Mouse (Mus musculus) liver, postnatal 0 days (tissue): ENCODE data around the gene Lrrc46. TPM values are rescaled to one million over a fixed set of nuclear protein-coding genes. Genes with fewer than 3 reads are reported as not detected.

Source experiments
- ATAC-seq: fragments of 200-750 bp; cut with Nextera tagmentation; 2 replicates; pipeline ENCODE4 v1.8.0; 2017; ENCODE audit warnings: mild to moderate bottlenecking, moderate library complexity
- DNase-seq: peaks from one replicate; pipeline ENCODE4 v3.0.0-alpha.2; 2016
- H3K27ac ChIP-seq: fragments of 300-500 bp; sonication (generic); 2 replicates; pipeline ENCODE4 v1.5.1; 2014; ENCODE audit warnings: antibody characterized with exemption, moderate library complexity, mild to moderate bottlenecking, low read depth
- H3K27me3 ChIP-seq: fragments of 300-500 bp; sonication (generic); 2 replicates; pipeline ENCODE4 v1.6.1; 2014; ENCODE audit warnings: low read length, control low read depth, mixed read lengths; ENCODE audit not compliant: insufficient read depth
- H3K36me3 ChIP-seq: fragments of 300-500 bp; sonication (generic); replicated peaks from 2 replicates; pipeline ENCODE4 v1.6.1; 2014; ENCODE audit warnings: mild to moderate bottlenecking, control low read depth, low read length, moderate library complexity, mixed read lengths; ENCODE audit not compliant: insufficient read depth
- H3K4me1 ChIP-seq: fragments of 300-500 bp; sonication (generic); 2 replicates; pipeline ENCODE4 v1.6.1; 2014; ENCODE audit warnings: antibody characterized with exemption, mild to moderate bottlenecking, control low read depth; ENCODE audit not compliant: insufficient read depth
- H3K4me2 ChIP-seq: fragments of 300-500 bp; sonication (generic); 2 replicates; pipeline ENCODE4 v1.6.1; 2014; ENCODE audit warnings: low read depth, mild to moderate bottlenecking, low read length, moderate library complexity, mixed read lengths
- H3K4me3 ChIP-seq: fragments of 300-500 bp; sonication (generic); 2 replicates; pipeline ENCODE4 v1.5.1; 2014; ENCODE audit warnings: low read depth, low read length
- H3K9ac ChIP-seq: fragments of 300-500 bp; sonication (generic); replicated peaks from 2 replicates; pipeline ENCODE4 v1.6.1; 2014; ENCODE audit warnings: mild to moderate bottlenecking, moderate library complexity
- H3K9me3 ChIP-seq: fragments of 300-500 bp; sonication (generic); 2 replicates; pipeline ENCODE4 v1.6.1; 2016; ENCODE audit warnings: mild to moderate bottlenecking, control low read depth, low read length, mixed read lengths
- CTCF ChIP-seq: sonication (generic); IDR thresholded peaks from 2 replicates; pipeline ENCODE4 v1.5.1; 2016; ENCODE audit warnings: antibody characterized with exemption, low read depth
- EP300 ChIP-seq: IDR thresholded peaks from 2 replicates; pipeline ENCODE4 v1.6.1; 2016; ENCODE audit warnings: antibody characterized with exemption, low read depth, mild to moderate bottlenecking
- WGBS: fragments of 180-500 bp; shearing (Covaris S2); extraction: QIAGEN DNeasy Blood & Tissue Kit; methylation state at CpG from one replicate; pipeline ENCODE4 v1.1.7; 2014; ENCODE audit not compliant: insufficient replicate concordance; 5-methylcytosine and 5-hydroxymethylcytosine counted together
- polyA plus RNA-seq: library from polyadenylated mRNA; unstranded; fragments of >200 nt; fragmentation: Nextera tagmentation; extraction: Ambion mirVana; gene quantifications from 2 replicates; pipeline ENCODE4 v1.2.1, GENCODE M21; 2015

The Lrrc46 gene
- polyA plus RNA-seq, 1 experiment from 2014 or later, result 0.73 TPM

DNA sequence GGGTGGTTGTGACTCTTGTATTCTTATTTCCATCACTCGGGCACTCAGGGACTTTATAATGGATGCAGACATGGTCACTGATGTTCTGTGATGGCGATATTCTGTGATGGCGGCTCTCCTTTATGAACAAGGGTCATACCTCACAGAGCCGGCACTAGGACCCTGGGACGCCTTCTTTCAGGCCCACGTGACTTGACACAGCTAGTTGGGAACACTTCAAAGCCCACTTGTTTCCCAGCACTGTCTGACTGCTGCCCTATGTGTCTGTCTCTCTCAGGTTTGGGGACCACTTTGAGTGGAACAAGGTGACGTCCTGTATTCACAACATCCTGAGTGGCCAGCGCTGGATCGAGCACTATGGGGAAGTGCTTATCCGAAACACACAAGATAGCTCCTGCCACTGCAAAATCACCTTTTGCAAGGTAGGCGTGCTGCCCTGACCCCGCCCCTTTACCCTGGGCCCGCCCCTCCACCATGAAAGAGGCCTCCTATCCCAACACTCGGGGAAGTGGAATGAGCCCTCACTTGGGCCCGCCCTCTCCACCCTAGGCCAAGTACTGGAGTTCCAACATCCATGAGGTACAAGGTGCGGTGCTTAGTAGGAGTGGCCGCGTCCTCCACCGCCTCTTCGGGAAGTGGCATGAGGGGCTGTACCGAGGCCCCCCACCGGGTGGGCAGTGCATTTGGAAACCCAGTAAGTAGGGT, 25.6 kb upstream of the Lrrc46 start:
- Histone ChIP-seq H3K4me2 (no peak overlapping the region), H3K36me3 (0 out of 2 replicates have a peak, but pooled peaks cover 19% of the 10 kb centered on the region), H3K27me3 (no peaks in the 10 kb centered on the region), H3K4me3 (no peak overlapping the region), H3K9ac (no peak overlapping the region), H3K4me1 (no peaks in the 10 kb centered on the region), H3K27ac (no peak overlapping the region), H3K9me3 (no peaks in the 10 kb centered on the region)
- TF ChIP-seq EP300 (no peak), CTCF (no peak)
- DNase-seq, result no peak
- WGBS, result 75% methylated on average over 22 of the region's 22 CpGs
- no peak for ATAC-seq

DNA sequence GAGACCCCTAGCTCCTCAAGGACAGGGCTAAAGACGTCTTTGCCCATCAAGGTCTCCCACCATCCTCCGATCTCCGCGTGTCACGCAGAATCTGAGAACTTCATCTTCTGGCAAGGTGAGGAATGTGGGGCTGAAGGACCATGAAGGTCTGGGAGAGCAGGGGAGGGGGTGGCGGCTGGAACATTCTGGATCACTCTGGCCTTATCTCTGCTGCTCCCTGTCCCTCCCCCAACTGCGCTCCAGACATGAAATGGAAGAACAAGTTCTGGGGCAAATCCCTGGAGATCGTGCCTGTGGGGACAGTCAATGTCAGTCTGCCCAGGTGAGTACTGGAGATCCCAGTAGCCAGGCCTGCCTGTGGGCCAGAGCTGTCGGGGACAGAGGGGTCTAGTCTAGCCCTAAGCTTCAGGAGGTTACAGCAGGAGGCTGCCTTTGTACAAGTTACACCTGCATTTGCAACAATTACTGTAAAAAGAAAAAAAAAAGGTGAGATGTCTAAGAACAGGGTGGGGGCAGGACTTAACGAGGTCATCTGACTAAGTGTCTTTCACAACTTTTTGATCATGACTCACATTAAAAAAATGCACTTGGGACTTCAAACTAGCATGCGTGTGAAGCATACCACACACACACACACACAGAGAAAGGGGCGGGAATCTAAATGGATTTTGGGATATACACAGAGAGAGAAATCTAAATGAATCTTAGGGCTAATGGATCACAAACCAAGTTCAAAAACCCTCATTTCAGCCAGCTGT, 24.5 kb upstream of the Lrrc46 start:
- H3K27me3 ChIP-seq, result no peaks in the 10 kb centered on the region
- no peak overlapping the region for H3K4me2 ChIP-seq
- TF ChIP-seq CTCF (no peak), EP300 (no peak)
- H3K4me1 ChIP-seq, result no peaks in the 10 kb centered on the region
- no peaks in the 10 kb centered on the region for H3K9me3 ChIP-seq
- H3K27ac ChIP-seq, result no peak overlapping the region
- DNase-seq, result no peak
- no peak overlapping the region for H3K9ac ChIP-seq
- no peak overlapping the region for H3K4me3 ChIP-seq
- no peak for ATAC-seq
- 84% methylated on average over 12 of the region's 12 CpGs for WGBS
- peaks cover 23% of the 10 kb centered on the region; the same call in 1 of the 2 replicates for H3K36me3 ChIP-seq

DNA sequence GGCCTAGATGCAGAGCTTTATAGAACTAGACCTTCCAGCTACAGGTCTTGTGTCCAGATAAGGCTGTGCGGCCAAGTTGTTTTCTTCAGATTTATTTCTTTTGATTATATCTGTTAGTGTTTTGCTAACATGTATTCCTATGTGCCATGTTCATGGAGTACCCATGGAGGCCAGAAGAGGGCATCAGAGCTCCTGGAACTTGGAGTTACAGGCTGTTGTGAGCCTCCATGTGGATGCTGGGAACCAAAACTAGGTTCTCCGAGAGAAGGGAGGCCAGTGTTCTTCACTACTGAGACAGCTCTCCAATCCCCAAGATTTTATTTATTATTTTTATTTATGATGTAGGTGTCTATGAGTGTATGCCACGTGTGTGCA, 22.7 kb upstream of the Lrrc46 start:
- peak; percentile 45 for TF ChIP-seq CTCF
- no peak for TF ChIP-seq EP300
- DNase-seq, result no peak
- Histone ChIP-seq H3K4me3 (no peak overlapping the region), H3K9me3 (no peaks in the 10 kb centered on the region), H3K27me3 (no peaks in the 10 kb centered on the region), H3K9ac (no peak overlapping the region), H3K36me3 (peaks cover 29% of the 10 kb centered on the region), H3K27ac (no peak overlapping the region), H3K4me1 (no peaks in the 10 kb centered on the region), H3K4me2 (no peak overlapping the region)
- WGBS, result 85% methylated on average over 3 of the region's 3 CpGs
- ATAC-seq, result no peak

GRCm38 (mm10) chr11:97063274-97063920, 22.2 kb upstream of the Lrrc46 start:
- Histone ChIP-seq H3K9me3 (no peaks in the 10 kb centered on the region), H3K4me3 (no peak overlapping the region), H3K27ac (no peak overlapping the region), H3K36me3 (peaks cover 28% of the 10 kb centered on the region), H3K27me3 (no peaks in the 10 kb centered on the region), H3K4me2 (no peak overlapping the region), H3K4me1 (no peaks in the 10 kb centered on the region), H3K9ac (no peak overlapping the region)
- ATAC-seq (no peak), DNase-seq (no peak)
- WGBS, result 50% methylated on average over 9 of the region's 9 CpGs
- TF ChIP-seq EP300, result no peak
- no peak for TF ChIP-seq CTCF

GRCm38 (mm10) chr11:97052219-97052646, 11.0 kb upstream of the Lrrc46 start:
- H3K27me3 ChIP-seq, result no peaks in the 10 kb centered on the region
- peak; percentile 66 for DNase-seq
- peaks cover 37% of the 10 kb centered on the region for H3K36me3 ChIP-seq
- H3K4me2 ChIP-seq, result peak overlapping the region; percentile 73
- H3K4me1 ChIP-seq, result peaks cover 22% of the 10 kb centered on the region
- peak; percentile 54 for ATAC-seq
- no peak overlapping the region for H3K27ac ChIP-seq
- H3K4me3 ChIP-seq, result peak overlapping the region; percentile 67; the same call in 1 of the 2 replicates
- H3K9ac ChIP-seq, result no peak overlapping the region
- WGBS, result 20% methylated on average over 10 of the region's 11 CpGs
- no peak for TF ChIP-seq EP300
- no peak for TF ChIP-seq CTCF
- H3K9me3 ChIP-seq, result no peaks in the 10 kb centered on the region

DNA sequence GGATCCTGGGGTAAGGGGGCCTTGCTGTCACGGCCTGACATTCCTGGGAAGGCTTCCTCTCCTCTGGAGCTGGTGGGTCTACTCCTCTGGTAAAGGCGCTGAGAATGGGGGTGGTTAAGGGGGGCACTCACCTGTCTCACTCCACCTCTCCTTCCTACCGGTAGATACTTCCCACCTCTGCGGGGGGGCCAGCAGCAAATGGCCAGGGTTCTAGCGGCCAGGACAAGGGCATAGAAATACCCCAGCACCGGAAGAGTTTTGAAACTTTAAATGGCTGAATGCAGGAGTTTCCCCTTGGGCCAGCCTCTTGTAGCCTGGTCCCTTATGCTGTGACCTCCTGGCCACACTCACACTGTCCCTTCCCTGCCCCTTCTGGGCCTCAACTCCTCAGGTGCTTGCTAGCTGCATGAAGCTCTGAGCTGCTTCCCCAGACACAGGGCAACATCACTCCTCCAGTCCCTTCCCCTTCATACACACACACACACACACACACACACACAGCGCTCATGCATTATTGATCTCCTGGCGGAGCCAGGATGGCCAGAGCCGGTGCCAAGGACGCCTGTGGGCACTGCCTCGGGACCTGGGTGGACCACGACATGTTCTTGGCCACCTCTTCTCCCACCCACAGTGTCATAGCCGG, 9.9 kb upstream of the Lrrc46 start:
- H3K27ac ChIP-seq, result 0 out of 2 replicates have a peak overlapping the region, but pooled peaks have one; percentile 48
- ATAC-seq, result peak; percentile 57
- 9% methylated on average over 13 of the region's 13 CpGs for WGBS

More for the DNA sequence above, 9.9 kb upstream of the Lrrc46 start:
- Histone ChIP-seq H3K9me3 (no peaks in the 10 kb centered on the region), H3K9ac (peak overlapping the region; percentile 65), H3K4me2 (peak overlapping the region; percentile 73), H3K36me3 (peaks cover 37% of the 10 kb centered on the region), H3K4me1 (peaks cover 22% of the 10 kb centered on the region), H3K4me3 (peak overlapping the region; percentile 67), H3K27me3 (no peaks in the 10 kb centered on the region)
- TF ChIP-seq CTCF (no peak), EP300 (no peak)
- peak; percentile 57 for DNase-seq
